ENCODE assay signal across 21 mouse cellular contexts in genomic region chr2:67873368-67873767, GRCm38 (mm10).
"Had no signal": no experiment of that assay in that cellular context is flagged by ENCODE, and none has a peak within 500 bp of the region (broad histone marks: within the 10 kb centered on the region; RNA-seq: fewer than 3 reads in every experiment).

No protein-coding gene starts in this region.

- H3K27me3 ChIP-seq: midbrain, embryonic 12.5 days; neural tube, embryonic 13.5 days; neural tube, embryonic 15.5 days; stomach, embryonic 15.5 days had no signal

- ATAC-seq: midbrain, embryonic 16.5 days had no signal

- H3K4me3 ChIP-seq: midbrain, embryonic 10.5 days; midbrain, embryonic 12.5 days; myocyte; neural tube, embryonic 13.5 days; neural tube, embryonic 15.5 days; stomach, embryonic 15.5 days had no signal

- H3K9ac ChIP-seq: lung, embryonic 14.5 days; midbrain, embryonic 12.5 days; neural tube, embryonic 13.5 days; neural tube, embryonic 15.5 days; stomach, embryonic 15.5 days had no signal

- H3K9me3 ChIP-seq: midbrain, embryonic 10.5 days; midbrain, embryonic 12.5 days; neural tube, embryonic 13.5 days; neural tube, embryonic 15.5 days; stomach, embryonic 15.5 days had no signal

- DNase-seq: lung, adult 18-20 months; lung, embryonic 14.5 days; lung, postnatal 10 days; lung, postnatal 4 days; midbrain, embryonic 14.5 days; retina, postnatal 1 day; right cerebral cortex, adult 18-20 months; right cerebral cortex, postnatal 25 days; right cerebral cortex, postnatal 4 days; spleen, adult 18-20 months; thymus, adult 2 months; thymus, postnatal 25 days; thymus, postnatal 4 days had no signal

- H3K4me1 ChIP-seq: midbrain, embryonic 10.5 days; midbrain, embryonic 12.5 days; neural tube, embryonic 13.5 days; neural tube, embryonic 15.5 days; stomach, embryonic 15.5 days had no signal

- H3K27ac ChIP-seq: midbrain, embryonic 10.5 days; midbrain, embryonic 12.5 days; neural tube, embryonic 13.5 days; neural tube, embryonic 15.5 days; stomach, embryonic 15.5 days; stomach, postnatal 0 days had no signal

- H3K4me2 ChIP-seq: lung, embryonic 14.5 days; midbrain, embryonic 12.5 days; neural tube, embryonic 13.5 days; neural tube, embryonic 15.5 days; stomach, embryonic 15.5 days had no signal

- H3K36me3 ChIP-seq: midbrain, embryonic 10.5 days; midbrain, embryonic 12.5 days; neural tube, embryonic 13.5 days; neural tube, embryonic 15.5 days; stomach, embryonic 15.5 days had no signal
